In the genomic region with DNA sequence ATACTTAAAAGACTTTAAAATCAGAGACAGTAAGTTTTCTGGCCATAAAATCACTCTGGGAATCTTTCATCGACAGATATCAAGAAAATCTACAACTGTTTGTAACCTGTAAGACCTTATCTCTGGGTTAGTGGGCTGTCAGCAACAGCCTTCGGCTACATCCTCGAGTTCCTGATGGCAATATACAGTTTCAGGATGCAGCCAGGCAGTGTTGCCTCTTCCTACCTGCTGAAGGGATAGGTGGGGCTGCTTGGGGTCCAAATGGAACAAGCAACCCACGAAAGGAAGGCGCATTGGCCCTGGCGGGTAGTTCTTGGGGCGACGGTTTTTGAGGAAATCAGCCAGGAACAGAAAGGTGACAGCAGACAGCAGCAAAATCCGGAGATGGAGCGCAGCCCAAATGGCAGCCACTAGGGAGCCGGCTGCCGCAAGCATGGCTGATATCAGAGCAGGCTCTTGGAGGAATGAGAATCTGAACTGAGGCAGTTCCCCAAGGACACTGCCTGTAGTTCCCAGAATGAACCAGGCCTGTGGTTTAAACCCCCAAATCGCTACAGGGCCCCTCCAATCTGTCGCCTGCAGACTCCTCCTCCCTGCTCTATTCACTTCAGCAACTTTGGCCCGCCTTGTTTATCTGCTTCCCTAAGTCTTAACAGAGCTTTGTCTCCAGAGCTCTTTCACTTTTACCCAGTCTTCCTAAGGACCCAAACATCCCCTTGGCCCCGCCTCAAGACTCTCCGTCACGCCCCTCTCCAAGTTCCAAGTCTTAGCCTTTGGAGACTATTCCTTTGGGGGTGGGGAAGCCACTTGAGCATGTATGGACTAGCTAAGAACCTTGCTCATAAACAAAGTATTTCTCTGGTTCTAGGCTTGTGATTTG, we compare ENCODE assay signal across 7 mouse cellular contexts. TPM values are rescaled to one million over a fixed set of nuclear protein-coding genes. Genes with fewer than 3 reads are reported as not detected.
DNase-seq lines count a peak whose midpoint lies in the region; ATAC-seq and TF ChIP-seq lines count a peak whose summit lies in the region.

TSS of gene Cyp2j9 (minus strand) at position 668 of the 880 bp plus-strand sequence.

- H3K9me3 ChIP-seq in embryonic facial prominence, embryonic 11.5 days (replicated peaks; ENCODE audit: control insufficient read depth, low read length): no peaks in the 10 kb centered on the region
- H3K9me3 ChIP-seq in intestine, postnatal 0 days (ENCODE audit: control insufficient read depth): no peaks in the 10 kb centered on the region
- no peaks in the 10 kb centered on the region for H3K9me3 ChIP-seq in limb, embryonic 12.5 days
- H3K9me3 ChIP-seq in midbrain, embryonic 11.5 days (ENCODE audit: control insufficient read depth, low read length): no peaks in the 10 kb centered on the region
- H3K9me3 ChIP-seq in stomach, embryonic 15.5 days: no peaks in the 10 kb centered on the region

- ATAC-seq in embryonic facial prominence, embryonic 11.5 days (replicated peaks; ENCODE audit: insufficient number of reproducible peaks, low FRiP score, low TSS enrichment, low read depth): peak; percentile 90
- peak; percentile 94 for ATAC-seq in granulocyte monocyte progenitor cell, adult 5-6 weeks (replicated peaks; ENCODE audit: poor library complexity, severe bottlenecking)
- peak; percentile 91 for ATAC-seq in intestine, postnatal 0 days
- ATAC-seq in limb, embryonic 12.5 days (ENCODE audit: insufficient number of reproducible peaks, insufficient read depth, low FRiP score, low TSS enrichment, low read depth): peak; percentile 73; the same call in 1 of the 2 replicates
- ATAC-seq in midbrain, embryonic 11.5 days (ENCODE audit: low FRiP score): peak; percentile 90
- peak; percentile 93 for ATAC-seq in stomach, embryonic 15.5 days (ENCODE audit: insufficient read depth, low FRiP score, low read depth)

- no peaks in the 10 kb centered on the region for H3K36me3 ChIP-seq in embryonic facial prominence, embryonic 11.5 days (replicated peaks; ENCODE audit: control insufficient read depth, insufficient read depth, low read depth, low read length)
- H3K36me3 ChIP-seq in intestine, postnatal 0 days (ENCODE audit: control insufficient read depth, insufficient read depth): no peaks in the 10 kb centered on the region
- no peaks in the 10 kb centered on the region for H3K36me3 ChIP-seq in limb, embryonic 12.5 days
- H3K36me3 ChIP-seq in midbrain, embryonic 11.5 days (ENCODE audit: control insufficient read depth, insufficient read depth, low read length): no peaks in the 10 kb centered on the region
- H3K36me3 ChIP-seq in stomach, embryonic 15.5 days: no peaks in the 10 kb centered on the region

- H3K9ac ChIP-seq in embryonic facial prominence, embryonic 11.5 days (replicated peaks; ENCODE audit: low read length): peak within 1 kb of the TSS; percentile 46
- H3K9ac ChIP-seq in intestine, postnatal 0 days (ENCODE audit: low read depth, low read length): peak within 1 kb of the TSS; percentile 54
- H3K9ac ChIP-seq in limb, embryonic 12.5 days (replicated peaks): peak within 1 kb of the TSS; percentile 40
- H3K9ac ChIP-seq in midbrain, embryonic 11.5 days (ENCODE audit: low read length): peak within 1 kb of the TSS; percentile 55
- peak within 1 kb of the TSS; percentile 3; the same call in 1 of the 2 replicates for H3K9ac ChIP-seq in stomach, embryonic 15.5 days

- H3K4me1 ChIP-seq in embryonic facial prominence, embryonic 11.5 days (ENCODE audit: control insufficient read depth, insufficient read depth, low read length): no peaks in the 10 kb centered on the region
- 0 out of 2 replicates have a peak, but pooled peaks cover 3% of the 10 kb centered on the region for H3K4me1 ChIP-seq in intestine, postnatal 0 days (replicated peaks; ENCODE audit: control insufficient read depth, insufficient read depth, low read length)
- peaks cover 4% of the 10 kb centered on the region; the same call in 1 of the 2 replicates for H3K4me1 ChIP-seq in limb, embryonic 12.5 days (replicated peaks)
- H3K4me1 ChIP-seq in midbrain, embryonic 11.5 days (ENCODE audit: control insufficient read depth, insufficient read depth, low read length): peaks cover 4% of the 10 kb centered on the region; the same call in 1 of the 2 replicates
- H3K4me1 ChIP-seq in stomach, embryonic 15.5 days: no peaks in the 10 kb centered on the region

- H3K27me3 ChIP-seq in embryonic facial prominence, embryonic 11.5 days (ENCODE audit: control insufficient read depth, insufficient read depth, low read length): no peaks in the 10 kb centered on the region
- no peaks in the 10 kb centered on the region for H3K27me3 ChIP-seq in intestine, postnatal 0 days (replicated peaks; ENCODE audit: control insufficient read depth, insufficient read depth, low read length)
- no peaks in the 10 kb centered on the region for H3K27me3 ChIP-seq in limb, embryonic 12.5 days
- H3K27me3 ChIP-seq in midbrain, embryonic 11.5 days (ENCODE audit: control insufficient read depth, insufficient read depth, low read length): no peaks in the 10 kb centered on the region
- H3K27me3 ChIP-seq in stomach, embryonic 15.5 days (replicated peaks): no peaks in the 10 kb centered on the region

- 5% methylated on average over 18 of the region's 18 CpGs for WGBS in embryonic facial prominence, embryonic 11.5 days
- 4% methylated on average over 18 of the region's 18 CpGs for WGBS in intestine, postnatal 0 days
- 8% methylated on average over 18 of the region's 18 CpGs for WGBS in limb, embryonic 12.5 days
- 5% methylated on average over 18 of the region's 18 CpGs for WGBS in midbrain, embryonic 11.5 days
- 5% methylated on average over 18 of the region's 18 CpGs for WGBS in stomach, embryonic 15.5 days

- peak within 1 kb of the TSS; percentile 52 for H3K4me2 ChIP-seq in embryonic facial prominence, embryonic 11.5 days (ENCODE audit: low read depth, low read length)
- peak within 1 kb of the TSS; percentile 77 for H3K4me2 ChIP-seq in intestine, postnatal 0 days (replicated peaks; ENCODE audit: low read depth)
- peak within 1 kb of the TSS; percentile 61 for H3K4me2 ChIP-seq in limb, embryonic 12.5 days
- peak within 1 kb of the TSS; percentile 50 for H3K4me2 ChIP-seq in midbrain, embryonic 11.5 days
- H3K4me2 ChIP-seq in stomach, embryonic 15.5 days: peak within 1 kb of the TSS; percentile 78

- DNase-seq in brain, embryonic 14.5 days (ENCODE audit: low read depth): peak; percentile 93
- DNase-seq in embryonic facial prominence, embryonic 11.5 days (ENCODE audit: low spot score): peak; percentile 74
- DNase-seq in midbrain, embryonic 11.5 days (ENCODE audit: low spot score, missing footprints): peak; percentile 91

- no peak within 1 kb of the TSS for H3K27ac ChIP-seq in embryonic facial prominence, embryonic 11.5 days (replicated peaks; ENCODE audit: low read depth, low read length)
- H3K27ac ChIP-seq in intestine, postnatal 0 days (ENCODE audit: low read depth, low read length): peak within 1 kb of the TSS; percentile 31
- no peak within 1 kb of the TSS for H3K27ac ChIP-seq in limb, embryonic 12.5 days
- no peak within 1 kb of the TSS for H3K27ac ChIP-seq in midbrain, embryonic 11.5 days (ENCODE audit: low read depth, low read length)
- peak within 1 kb of the TSS; percentile 88 for H3K27ac ChIP-seq in stomach, embryonic 15.5 days

- no peak for TF ChIP-seq POLR2A in brain, embryonic 14.5 days (IDR thresholded peaks at IDR 0.05; ENCODE audit: borderline replicate concordance, extremely low read depth, insufficient read depth, insufficient read length, poor library complexity, severe bottlenecking)

- no peak for TF ChIP-seq CTCF in brain, embryonic 14.5 days (IDR thresholded peaks at IDR 0.05; ENCODE audit: borderline replicate concordance, extremely low read depth, insufficient read depth, insufficient read length)
- no peak; the same call in 1 of the 2 replicates for TF ChIP-seq CTCF in intestine, postnatal 0 days (IDR thresholded peaks at IDR 0.05; ENCODE audit: low read depth)

- peak within 1 kb of the TSS; percentile 34 for H3K4me3 ChIP-seq in embryonic facial prominence, embryonic 11.5 days (ENCODE audit: low read depth, low read length)
- H3K4me3 ChIP-seq in intestine, postnatal 0 days (ENCODE audit: low read depth, low read length): peak within 1 kb of the TSS; percentile 47
- peak within 1 kb of the TSS; percentile 39 for H3K4me3 ChIP-seq in limb, embryonic 12.5 days (replicated peaks)
- H3K4me3 ChIP-seq in midbrain, embryonic 11.5 days (ENCODE audit: low read depth, low read length): peak within 1 kb of the TSS; percentile 26
- H3K4me3 ChIP-seq in stomach, embryonic 15.5 days (replicated peaks): peak within 1 kb of the TSS; percentile 42

RNA-seq across cellular contexts. Expression of gene Cyp2j9, which starts in this region (rescaled TPM):
- polyA plus RNA-seq in brain, embryonic 14.5 days (2012; rRNA removed): 2.0 and 3.0 TPM in 2 replicates
- 1.1 and 1.8 TPM in 2 replicates for polyA plus RNA-seq in embryonic facial prominence, embryonic 11.5 days (2014; fragmentation: Nextera tagmentation; extraction: Ambion mirVana)
- total RNA-seq in granulocyte monocyte progenitor cell, adult 5-6 weeks (2014; fragmentation: Nextera tagmentation): 3.7 and 3.9 TPM in 2 replicates
- 5.3 and 5.4 TPM in 2 replicates for total RNA-seq in granulocyte monocyte progenitor cell, adult 5-6 weeks (2017)
- polyA plus RNA-seq in intestine, postnatal 0 days (2015; fragmentation: Nextera tagmentation; extraction: Ambion mirVana): 4.3 and 4.6 TPM in 2 replicates
- 1.1 TPM in 2 replicates for polyA plus RNA-seq in limb, embryonic 12.5 days (2016; fragmentation: Nextera tagmentation; extraction: Ambion mirVana)
- 0.94 and 0.98 TPM in 2 replicates for polyA plus RNA-seq in midbrain, embryonic 11.5 days (2014; fragmentation: Nextera tagmentation; extraction: Ambion mirVana)
- 4.8 and 6.7 TPM in 2 replicates for polyA plus RNA-seq in stomach, embryonic 15.5 days (2015; fragmentation: Nextera tagmentation; extraction: Ambion mirVana)

Comparison
In these comparisons a context has a peak if more than half of its experiments do, and no peak if none do; other contexts are left out.
1. Peak in DNase-seq, ATAC-seq, H3K4me3 ChIP-seq, H3K9ac ChIP-seq and H3K4me2 ChIP-seq in midbrain, embryonic 11.5 days; RNA of the gene not detected or under 1 TPM.
2. H3K27ac ChIP-seq: peak in intestine, postnatal 0 days (single experiment) and stomach, embryonic 15.5 days (single experiment); none in embryonic facial prominence, embryonic 11.5 days (single experiment), limb, embryonic 12.5 days (single experiment) and midbrain, embryonic 11.5 days (single experiment).
3. H3K9ac ChIP-seq: peak in every context shown above with its lines; median percentile 55 in midbrain, embryonic 11.5 days; 54 in intestine, postnatal 0 days; 46 in embryonic facial prominence, embryonic 11.5 days; 40 in limb, embryonic 12.5 days; 3 in stomach, embryonic 15.5 days.
4. Peak in every context shown above with its lines, with median percentiles within 50 percentile points of each other: DNase-seq, ATAC-seq, H3K4me2 ChIP-seq and H3K4me3 ChIP-seq.